Mouse (Mus musculus): ENCODE measurements around the gene Cmtm6.
A peak's percentile ranks its signal among the peaks of the same experiment; 100 is the strongest.

Cmtm6 gene

GRCm38 (mm10) chr9:114729911-114730805, 758 bp upstream of the Cmtm6 start:
- DNase-seq (ENCODE audit: low spot score), result no peak

- DNase-seq (ENCODE audit: low spot score), result no peak
Observed at GRCm38 (mm10) chr9:114731871-114732682, 1.2 kb downstream of the Cmtm6 start.

DNA sequence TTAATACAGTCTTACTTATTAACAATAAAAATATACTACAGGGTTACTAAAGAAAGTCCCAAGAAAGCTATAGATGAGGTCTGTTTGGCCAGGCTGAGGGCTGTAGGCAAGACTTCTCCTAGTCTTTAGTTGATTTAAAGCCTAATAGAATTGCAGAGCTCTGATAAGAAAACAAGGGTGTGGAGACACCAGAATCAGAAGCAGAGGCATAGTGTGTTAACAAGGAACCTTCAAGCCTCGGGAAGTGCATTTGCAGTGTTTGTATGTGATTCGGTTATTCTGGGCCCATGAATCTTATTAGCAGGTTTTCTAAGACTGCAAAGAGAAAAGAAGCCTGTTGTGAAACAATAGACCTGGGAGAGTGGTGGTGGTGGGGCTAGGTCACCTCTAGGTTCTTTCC, 2.3 kb downstream of the Cmtm6 start:
- DNase-seq (ENCODE audit: low spot score), result no peak

DNA sequence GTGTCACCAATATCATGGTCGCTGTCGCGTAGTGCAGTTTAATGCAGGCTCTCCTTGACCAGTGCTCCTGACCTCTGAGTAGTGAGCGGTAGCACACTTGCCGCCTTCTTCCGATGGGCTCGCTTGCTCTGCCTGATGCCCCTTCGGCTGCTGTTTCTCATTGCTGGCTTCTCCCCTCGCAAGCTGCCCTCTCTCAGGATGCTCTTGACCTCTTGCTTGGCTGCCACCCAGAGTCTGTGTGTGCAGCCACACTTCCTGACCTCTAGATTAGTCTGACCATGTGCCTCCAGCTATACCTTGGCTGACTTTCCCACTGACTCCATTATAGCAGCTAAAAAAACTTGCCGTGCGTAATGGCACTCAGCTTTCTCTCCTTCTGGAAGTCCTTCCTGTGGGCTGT, 5.5 kb downstream of the Cmtm6 start:
- no peak for DNase-seq (ENCODE audit: low spot score)

DNA sequence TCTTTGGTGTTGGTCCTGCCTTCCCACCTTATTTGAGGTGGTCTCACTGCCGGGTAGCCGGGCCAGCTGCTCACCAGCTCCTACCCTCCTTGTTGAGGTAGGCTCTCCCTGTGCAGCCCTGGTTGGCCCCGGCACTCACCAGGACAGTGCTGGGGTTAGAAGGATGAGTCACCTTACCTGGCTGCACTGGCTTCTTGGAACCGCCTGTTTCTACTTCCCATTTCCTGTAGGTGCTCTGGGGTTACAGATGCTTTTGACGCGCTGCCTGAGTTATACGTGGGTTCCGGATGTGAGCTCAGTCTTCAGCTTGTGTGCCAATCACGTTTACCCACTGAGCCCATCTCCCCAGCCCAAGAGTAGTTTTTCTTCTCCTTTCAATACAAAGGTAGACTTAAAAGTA, 9.4 kb downstream of the Cmtm6 start:
- no peak for DNase-seq (ENCODE audit: low spot score)

GRCm38 (mm10) chr9:114742731-114743130, 11.8 kb downstream of the Cmtm6 start:
- no peak for DNase-seq (ENCODE audit: low spot score)

- DNase-seq (ENCODE audit: low spot score), result no peak
Observed at GRCm38 (mm10) chr9:114745163-114745562, 14.2 kb downstream of the Cmtm6 start.

DNA sequence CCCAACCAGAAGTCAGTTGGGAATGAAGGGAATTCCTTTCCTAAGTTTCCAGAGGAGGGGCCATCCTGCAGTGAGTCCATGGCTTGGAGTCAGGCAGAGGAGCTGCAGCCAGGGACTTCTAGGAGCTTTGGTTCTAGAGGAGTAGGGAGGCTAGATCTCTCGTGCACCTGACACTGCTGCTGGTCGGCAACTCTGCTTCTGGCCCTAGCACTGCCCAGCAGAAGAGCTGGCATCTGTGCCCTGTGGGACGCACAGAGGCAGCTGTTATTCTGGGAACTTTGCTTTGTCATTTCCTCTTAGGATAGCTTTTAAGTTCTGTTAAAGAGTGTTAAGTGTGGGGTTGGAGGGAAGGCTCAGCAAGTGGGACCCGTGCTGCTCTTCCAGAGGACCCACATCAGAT, 14.7 kb downstream of the Cmtm6 start:
- DNase-seq (ENCODE audit: low spot score), result no peak

DNA sequence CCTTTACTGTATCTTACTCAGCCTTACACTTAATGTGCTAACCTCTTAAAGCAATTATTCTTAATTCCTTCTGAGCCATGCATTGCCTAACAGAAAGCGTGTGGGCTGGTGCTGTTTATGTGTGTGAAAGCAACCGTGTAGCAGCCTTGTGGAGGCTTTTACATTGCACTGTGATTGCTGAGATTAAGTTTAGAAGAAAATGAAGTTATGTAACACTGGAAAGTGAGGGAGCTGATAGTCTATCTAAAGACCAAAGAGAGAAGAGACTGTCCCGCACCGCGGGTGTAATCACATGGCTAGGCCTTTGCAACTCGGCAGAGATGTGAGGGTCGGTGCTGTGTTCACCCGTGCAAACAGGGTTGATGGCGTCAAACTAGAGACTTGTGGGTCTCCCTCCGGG, 16.1 kb downstream of the Cmtm6 start:
- no peak for DNase-seq (ENCODE audit: low spot score)

DNA sequence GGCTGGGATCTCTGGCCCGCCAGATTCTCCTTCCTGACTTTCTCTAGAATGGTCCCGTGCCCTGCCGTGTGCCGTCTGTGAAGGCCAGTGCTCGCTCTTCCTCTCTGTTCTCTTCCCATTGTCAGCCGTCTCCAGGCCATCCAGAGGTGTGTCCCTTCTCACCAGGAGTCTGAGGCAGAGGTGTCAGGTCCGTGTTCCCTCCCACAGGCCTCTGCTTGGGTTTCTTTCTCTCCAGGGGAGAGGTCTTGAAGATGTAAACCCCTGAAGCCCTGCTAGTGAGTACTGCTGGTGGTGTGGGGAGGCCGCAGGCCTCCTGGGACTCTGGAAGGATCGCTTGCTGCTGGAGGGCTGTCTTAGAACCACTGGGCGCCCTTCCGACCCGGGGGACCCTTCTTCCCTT, 16.6 kb downstream of the Cmtm6 start:
- DNase-seq (ENCODE audit: low spot score), result no peak

DNA sequence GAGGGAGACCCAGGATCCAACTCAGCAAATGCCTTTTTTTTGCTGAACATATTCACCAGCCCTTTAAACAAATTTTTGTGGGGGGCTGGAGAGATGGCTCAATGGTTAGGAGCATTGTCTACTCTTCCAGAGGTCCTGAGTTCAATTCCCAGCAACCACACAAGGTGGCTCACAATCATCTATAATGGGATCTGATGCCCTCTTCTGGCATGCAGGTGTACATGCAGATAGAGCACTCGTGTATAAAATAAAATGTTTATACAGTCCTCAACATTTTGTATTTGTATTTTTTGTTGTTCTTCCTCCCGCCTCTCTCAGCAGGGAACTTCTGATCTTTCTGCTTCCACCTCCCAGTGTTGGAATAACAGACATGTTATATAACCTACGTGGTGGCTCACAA, 20.7 kb downstream of the Cmtm6 start:
- DNase-seq (ENCODE audit: low spot score), result no peak

GRCm38 (mm10) chr9:114752311-114752710, 21.4 kb downstream of the Cmtm6 start:
- DNase-seq (ENCODE audit: low spot score), result no peak

GRCm38 (mm10) chr9:114752863-114753484, 22.1 kb downstream of the Cmtm6 start:
- DNase-seq (ENCODE audit: low spot score), result peak; percentile 94

GRCm38 (mm10) chr9:114758272-114758671, 27.4 kb downstream of the Cmtm6 start:
- DNase-seq (ENCODE audit: low spot score), result no peak

- DNase-seq (ENCODE audit: low spot score), result no peak
Observed at GRCm38 (mm10) chr9:114758801-114759200, 27.9 kb downstream of the Cmtm6 start.

- no peak for DNase-seq (ENCODE audit: low spot score)
Observed at GRCm38 (mm10) chr9:114759886-114760285, 29.0 kb downstream of the Cmtm6 start.

GRCm38 (mm10) chr9:114760353-114760752, 29.4 kb downstream of the Cmtm6 start:
- DNase-seq (ENCODE audit: low spot score), result no peak

DNA sequence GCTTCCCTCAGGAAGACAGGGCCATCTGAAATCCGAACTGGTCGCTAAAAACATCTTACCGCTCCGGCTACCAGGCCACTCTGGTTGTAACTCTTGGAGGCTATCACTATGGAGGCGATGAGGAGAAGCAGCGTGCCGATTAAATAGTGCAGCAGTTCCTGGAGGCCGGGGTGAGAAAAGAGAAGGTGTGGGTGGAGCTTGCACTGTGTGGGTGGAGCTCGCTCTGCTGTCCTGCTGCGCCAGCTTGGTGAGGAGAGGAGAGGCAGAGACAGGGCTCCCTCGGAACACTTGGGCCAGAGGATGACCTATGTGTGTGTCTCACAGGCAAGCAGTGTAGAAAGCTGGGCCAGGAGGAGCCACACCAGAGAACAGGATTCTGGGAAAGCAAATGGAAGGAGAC, 30.9 kb downstream of the Cmtm6 start:
- no peak for DNase-seq (ENCODE audit: low spot score)

DNA sequence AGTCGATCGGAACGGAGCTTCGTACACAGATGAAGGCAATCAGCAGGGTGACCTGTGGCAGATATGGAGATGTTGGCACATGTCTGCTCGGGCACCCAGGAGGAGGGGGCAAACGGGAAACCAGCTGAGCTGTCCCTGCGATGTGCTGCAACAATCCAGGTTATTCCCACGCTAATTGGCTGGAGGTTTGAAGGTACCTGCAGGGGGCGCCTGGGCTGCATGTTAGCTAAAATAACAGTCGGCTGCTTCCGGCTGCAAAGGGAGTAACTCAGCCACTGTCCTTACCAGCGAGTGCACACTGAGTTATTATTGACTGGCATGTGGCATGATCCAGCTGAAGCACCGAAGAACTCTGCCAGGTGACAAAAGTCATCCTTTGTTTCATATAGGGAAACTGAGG, 32.4 kb downstream of the Cmtm6 start:
- DNase-seq (ENCODE audit: low spot score), result no peak

DNA sequence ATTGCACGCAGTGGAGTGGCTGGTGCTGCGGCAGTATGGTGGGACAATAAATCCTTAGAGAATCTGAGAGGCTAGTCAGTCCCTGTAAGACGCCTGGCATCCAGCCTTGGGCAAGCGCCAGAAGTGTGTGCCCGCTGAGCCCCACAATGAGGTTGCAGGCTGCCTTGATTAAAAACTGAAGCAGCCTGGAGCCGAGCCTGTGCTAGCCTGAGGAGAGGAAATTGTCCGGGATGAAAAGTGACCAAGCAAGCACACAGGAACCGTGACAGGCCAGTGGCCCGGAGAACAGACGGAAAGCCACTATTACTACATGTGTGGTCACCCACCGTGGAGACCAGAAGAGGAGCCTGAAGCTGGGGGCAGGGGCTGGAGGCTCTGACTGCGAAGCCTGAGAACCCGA, 36.1 kb downstream of the Cmtm6 start:
- peak; percentile 20 for DNase-seq (ENCODE audit: low spot score)

DNA sequence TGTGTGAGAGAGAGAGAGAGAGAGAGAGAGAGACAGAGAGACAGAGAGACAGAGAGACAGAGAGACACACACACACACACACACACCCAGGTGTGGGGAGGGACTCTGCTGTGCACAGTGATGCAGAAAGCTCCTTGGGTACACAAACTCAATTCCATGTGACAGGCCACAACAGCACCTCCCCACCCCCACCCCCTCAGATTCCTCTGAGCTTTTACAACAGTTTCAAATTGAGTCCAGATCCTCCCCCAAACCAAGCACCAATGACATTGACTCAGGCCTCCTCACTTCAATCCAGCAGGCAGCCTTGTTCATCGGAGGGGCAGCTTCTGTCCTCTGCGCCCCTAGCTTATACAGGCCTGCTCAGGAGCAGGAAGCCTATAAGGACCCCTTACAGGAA, 36.6 kb downstream of the Cmtm6 start:
- no peak for DNase-seq (ENCODE audit: low spot score)

DNA sequence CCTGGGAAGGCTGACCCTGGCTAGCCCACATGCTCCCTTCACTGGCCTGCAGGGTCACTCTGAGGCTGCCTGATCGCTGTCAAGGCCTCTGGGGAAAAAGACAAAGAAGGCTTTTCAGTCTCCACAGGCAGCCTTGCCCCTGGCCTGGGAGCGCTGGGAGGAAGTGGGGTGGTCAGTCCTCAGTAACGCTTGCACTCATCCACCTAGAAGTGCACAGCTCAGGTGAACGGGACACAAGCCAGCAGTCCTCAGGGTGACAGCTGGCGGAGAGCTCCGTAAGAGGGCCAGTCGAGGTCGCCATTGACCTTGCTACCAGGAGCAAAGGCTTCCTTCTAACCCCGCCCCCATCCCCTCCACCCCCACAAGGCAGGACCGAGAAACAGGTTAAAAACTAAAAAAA, 37.1 kb downstream of the Cmtm6 start:
- no peak for DNase-seq (ENCODE audit: low spot score)

GRCm38 (mm10) chr9:114770224-114770623, 39.3 kb downstream of the Cmtm6 start:
- DNase-seq (ENCODE audit: low spot score), result no peak
